Mouse (Mus musculus): Measurements from ENCODE around the gene Leng8.

- TF ChIP-seq GATA1 (IDR thresholded peaks at IDR 0.05; ENCODE audit: borderline replicate concordance, low read length) (no peak), FLI1 (IDR thresholded peaks at IDR 0.05; ENCODE audit: low read length) (no peak)
These were observed 9.7 kb downstream of the Leng8 start for GRCm38 (mm10) chr7:4146241-4147180.

Measured in megakaryocyte, embryonic 14.5 days (primary cell).